8 mouse cellular contexts compared by ENCODE assay signal in the genomic region with DNA sequence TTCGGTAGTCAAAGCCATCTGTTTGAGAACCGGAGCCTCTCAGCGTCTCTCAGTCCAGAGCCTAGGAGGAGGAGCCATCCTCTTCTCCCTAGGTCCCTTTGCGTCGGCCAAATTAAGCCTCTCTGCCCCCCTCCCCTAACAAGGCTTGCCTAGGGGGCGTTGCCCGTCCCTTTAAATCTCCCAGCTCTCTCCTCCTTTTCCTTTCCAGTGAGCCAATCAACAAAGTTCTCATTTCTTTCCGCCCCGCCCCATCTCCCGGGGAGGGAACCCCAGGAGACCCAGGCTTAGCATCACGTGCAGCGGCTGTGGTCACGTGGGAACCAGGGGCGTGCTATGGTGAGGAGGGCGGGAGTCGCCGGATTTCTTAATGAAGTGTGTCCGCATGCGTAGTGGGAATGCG. TPM values are rescaled to one million over a fixed set of nuclear protein-coding genes. Genes with fewer than 3 reads are reported as not detected.
A peak's percentile ranks its signal among the peaks of the same experiment; 100 is the strongest.
DNase-seq lines count a peak whose midpoint lies in the region; ATAC-seq lines count a peak whose summit lies in the region.
"Had no signal": no experiment of that assay in that cellular context is flagged by ENCODE, and none has a peak within 500 bp of the region (broad histone marks: within the 10 kb centered on the region; RNA-seq: fewer than 3 reads in every experiment).

No protein-coding gene starts in this region.

- peaks cover 18% of the 10 kb centered on the region for H3K4me1 ChIP-seq in forebrain, embryonic 12.5 days
- peaks cover 12% of the 10 kb centered on the region; the same call in 1 of the 2 replicates for H3K4me1 ChIP-seq in neural tube, embryonic 12.5 days

- peak; percentile 66 for DNase-seq in adrenal gland, postnatal 14 days
- peak; percentile 19 to 35 for DNase-seq in heart, postnatal 14 days
- peak; percentile 85 to 91 for DNase-seq in kidney, postnatal 4 days
- DNase-seq in thymus, postnatal 10 days (ENCODE audit: low spot score in 2 of 2): no peak
- DNase-seq in right cerebral cortex, postnatal 36 days (ENCODE audit: low spot score in 2 of 2): no peak

- no peaks in the 10 kb centered on the region for H3K9me3 ChIP-seq in forebrain, embryonic 12.5 days
- H3K9me3 ChIP-seq in neural tube, embryonic 12.5 days: no peaks in the 10 kb centered on the region

- H3K27ac ChIP-seq in forebrain, embryonic 12.5 days: no peak overlapping the region
- H3K27ac ChIP-seq in neural tube, embryonic 12.5 days: no peak overlapping the region

- 0% methylated on average over 20 of the region's 20 CpGs for WGBS in forebrain, embryonic 12.5 days
- under 1% methylated on average over 20 of the region's 20 CpGs for WGBS in neural tube, embryonic 12.5 days

- no peak overlapping the region for H3K9ac ChIP-seq in forebrain, embryonic 12.5 days
- no peak overlapping the region for H3K9ac ChIP-seq in neural tube, embryonic 12.5 days

- H3K36me3 ChIP-seq in forebrain, embryonic 12.5 days (replicated peaks): no peaks in the 10 kb centered on the region
- no peaks in the 10 kb centered on the region for H3K36me3 ChIP-seq in neural tube, embryonic 12.5 days

- peak overlapping the region; percentile 43 for H3K4me2 ChIP-seq in forebrain, embryonic 12.5 days
- peak overlapping the region; percentile 53 for H3K4me2 ChIP-seq in neural tube, embryonic 12.5 days (replicated peaks)

- intact Hi-C loops in heart, postnatal 14 days (cut with DNase I): no loop called here

- peak; percentile 87 for ATAC-seq in forebrain, embryonic 12.5 days (ENCODE audit: low FRiP score)
- peak; percentile 89 for ATAC-seq in neural tube, embryonic 12.5 days (ENCODE audit: low FRiP score, low read depth)

- H3K27me3 ChIP-seq in forebrain, embryonic 12.5 days: peaks cover 99% of the 10 kb centered on the region
- peaks cover 96% of the 10 kb centered on the region for H3K27me3 ChIP-seq in neural tube, embryonic 12.5 days (replicated peaks)

- peak overlapping the region; percentile 24 for H3K4me3 ChIP-seq in forebrain, embryonic 12.5 days (replicated peaks)
- peak overlapping the region; percentile 36; the same call in 1 of the 2 replicates for H3K4me3 ChIP-seq in neural tube, embryonic 12.5 days

RNA-seq across cellular contexts. Expression of a gene that starts 0.3 kb away (rescaled TPM):
- total RNA-seq in adrenal gland, postnatal 14 days (2021): not detected in 2 replicates
- 0.13 TPM in 1 of 2 replicates, not detected in the other for polyA plus RNA-seq in forebrain, embryonic 12.5 days (2016; fragmentation: Nextera tagmentation; extraction: Ambion mirVana)
- total RNA-seq in heart, postnatal 14 days (2021): not detected
- polyA plus RNA-seq in neural tube, embryonic 12.5 days (2016; fragmentation: Nextera tagmentation; extraction: Ambion mirVana): 6.5 and 17.7 TPM in 2 replicates
- total RNA-seq: left cerebral cortex, postnatal 10 days had no signal

RNA-seq across cellular contexts. Expression of a gene that starts 15.9 kb away (rescaled TPM):
- total RNA-seq in adrenal gland, postnatal 14 days (2021): not detected in 2 replicates
- polyA plus RNA-seq in forebrain, embryonic 12.5 days (2016; fragmentation: Nextera tagmentation; extraction: Ambion mirVana): not detected in 2 replicates
- total RNA-seq in heart, postnatal 14 days (2021): not detected
- polyA plus RNA-seq in neural tube, embryonic 12.5 days (2016; fragmentation: Nextera tagmentation; extraction: Ambion mirVana): 8.1 and 14.2 TPM in 2 replicates
- total RNA-seq: left cerebral cortex, postnatal 10 days had no signal

RNA-seq across cellular contexts. Expression of a gene that starts 33.6 kb away (rescaled TPM):
- not detected in 2 replicates for total RNA-seq in adrenal gland, postnatal 14 days (2021)
- not detected in 2 replicates for polyA plus RNA-seq in forebrain, embryonic 12.5 days (2016; fragmentation: Nextera tagmentation; extraction: Ambion mirVana)
- total RNA-seq in heart, postnatal 14 days (2021): not detected
- polyA plus RNA-seq in neural tube, embryonic 12.5 days (2016; fragmentation: Nextera tagmentation; extraction: Ambion mirVana): 4.3 and 5.7 TPM in 2 replicates
- total RNA-seq: left cerebral cortex, postnatal 10 days had no signal

RNA-seq across cellular contexts. Expression of a gene that starts 46.0 kb away (rescaled TPM):
- total RNA-seq in adrenal gland, postnatal 14 days (2021): 0.19 and 1.1 TPM in 2 replicates
- polyA plus RNA-seq in forebrain, embryonic 12.5 days (2016; fragmentation: Nextera tagmentation; extraction: Ambion mirVana): not detected in 2 replicates
- total RNA-seq in heart, postnatal 14 days (2021): not detected
- polyA plus RNA-seq in neural tube, embryonic 12.5 days (2016; fragmentation: Nextera tagmentation; extraction: Ambion mirVana): 62.1 and 77.3 TPM in 2 replicates
- total RNA-seq: left cerebral cortex, postnatal 10 days had no signal

RNA-seq across cellular contexts. Expression of a gene that starts 46.6 kb away (rescaled TPM):
- 6.9 and 7.4 TPM in 2 replicates for total RNA-seq in adrenal gland, postnatal 14 days (2021)
- not detected in 2 replicates for polyA plus RNA-seq in forebrain, embryonic 12.5 days (2016; fragmentation: Nextera tagmentation; extraction: Ambion mirVana)
- total RNA-seq in heart, postnatal 14 days (2021): not detected
- 32.1 and 35.5 TPM in 2 replicates for polyA plus RNA-seq in neural tube, embryonic 12.5 days (2016; fragmentation: Nextera tagmentation; extraction: Ambion mirVana)
- total RNA-seq: left cerebral cortex, postnatal 10 days had no signal

Comparison
In these comparisons a context has a peak if more than half of its experiments do, and no peak if none do; other contexts are left out.
1. DNase-seq: peak in adrenal gland, postnatal 14 days (single experiment), heart, postnatal 14 days (2 of 2) and kidney, postnatal 4 days (2 of 2); none in thymus, postnatal 10 days (0 of 2) and right cerebral cortex, postnatal 36 days (0 of 2).